Mouse (Mus musculus) intestine, embryonic 16.5 days (tissue): ENCODE measurements around the gene Ovol1. TPM values are rescaled to one million over a fixed set of nuclear protein-coding genes. Genes with fewer than 3 reads are reported as not detected.

Experiments
- ATAC-seq: fragments of 200-750 bp; cut with Nextera tagmentation; 2 replicates; pipeline ENCODE4 v1.8.0; 2017; ENCODE audit warnings: moderate TSS enrichment, moderate library complexity
- H3K27ac ChIP-seq: fragments of 300-500 bp; sonication (generic); 2 replicates; pipeline ENCODE4 v1.5.1; 2014; ENCODE audit warnings: mild to moderate bottlenecking, low read length
- H3K27me3 ChIP-seq: fragments of 300-500 bp; sonication (generic); replicated peaks from 2 replicates; pipeline ENCODE4 v1.6.1; 2014; ENCODE audit warnings: low read length, control low read depth, mixed read lengths; ENCODE audit not compliant: control insufficient read depth, insufficient read depth
- H3K36me3 ChIP-seq: fragments of 300-500 bp; sonication (generic); 2 replicates; pipeline ENCODE4 v1.6.1; 2014; ENCODE audit warnings: low read length, control low read depth; ENCODE audit not compliant: control insufficient read depth, insufficient read depth
- H3K4me1 ChIP-seq: fragments of 300-500 bp; sonication (generic); 2 replicates; pipeline ENCODE4 v1.6.1; 2014; ENCODE audit warnings: low read length, control low read depth, mixed read lengths; ENCODE audit not compliant: control insufficient read depth, insufficient read depth
- H3K4me2 ChIP-seq: fragments of 300-500 bp; sonication (generic); 2 replicates; pipeline ENCODE4 v1.6.1; 2014; ENCODE audit warnings: low read depth, low read length, control low read depth
- H3K4me3 ChIP-seq: fragments of 300-500 bp; sonication (generic); 2 replicates; pipeline ENCODE4 v1.5.1; 2014; ENCODE audit warnings: mild to moderate bottlenecking, low read length
- H3K9ac ChIP-seq: fragments of 300-500 bp; sonication (generic); 2 replicates; pipeline ENCODE4 v1.6.1; 2014; ENCODE audit warnings: low read depth, low read length
- H3K9me3 ChIP-seq: fragments of 300-500 bp; sonication (generic); 2 replicates; pipeline ENCODE4 v1.6.1; 2016; ENCODE audit warnings: low read length, control low read depth; ENCODE audit not compliant: control insufficient read depth
- WGBS: fragments of 180-500 bp; shearing (Covaris S2); extraction: QIAGEN DNeasy Blood & Tissue Kit; methylation state at CpG from one replicate; pipeline ENCODE4 v1.1.7; 2014; 5-methylcytosine and 5-hydroxymethylcytosine counted together
- polyA plus RNA-seq: library from polyadenylated mRNA; unstranded; fragments of >200 nt; fragmentation: Nextera tagmentation; extraction: Ambion mirVana; gene quantifications from 2 replicates; pipeline ENCODE4 v1.2.1, GENCODE M21; 2015

The Ovol1 gene
- polyA plus RNA-seq, 1 experiment from 2014 or later: 24.4 TPM

- H3K27me3 ChIP-seq: no peaks in the 10 kb centered on the region
- peak within 1 kb of the TSS; percentile 86 for H3K27ac ChIP-seq
- H3K4me1 ChIP-seq: peaks cover 21% of the 10 kb centered on the region
- peaks cover 22% of the 10 kb centered on the region for H3K36me3 ChIP-seq
- peak within 1 kb of the TSS; percentile 96 for H3K9ac ChIP-seq
- peak within 1 kb of the TSS; percentile 92 for H3K4me2 ChIP-seq
- H3K9me3 ChIP-seq: no peaks in the 10 kb centered on the region
- WGBS: under 1% methylated on average over 64 of the region's 64 CpGs
- peak; percentile 91 for ATAC-seq
- peak within 1 kb of the TSS; percentile 75 for H3K4me3 ChIP-seq
Measured at GRCm38 (mm10) chr19:5601752-5602541, 41.5 kb upstream of the Ovol1 start, which contains the start of gene Rnaseh2c. Gene Rnaseh2c (plus strand): TSS chr19:5601873.

GRCm38 (mm10) chr19:5599224-5599623, 38.8 kb upstream of the Ovol1 start:
- H3K9ac ChIP-seq: no peak overlapping the region
- H3K36me3 ChIP-seq: peaks cover 9% of the 10 kb centered on the region
- H3K9me3 ChIP-seq: no peaks in the 10 kb centered on the region
- H3K4me1 ChIP-seq: peaks cover 18% of the 10 kb centered on the region
- ATAC-seq: no peak
- H3K27ac ChIP-seq: no peak overlapping the region
- H3K4me2 ChIP-seq: no peak overlapping the region
- no peaks in the 10 kb centered on the region for H3K27me3 ChIP-seq
- whole genome bisulfite sequencing: 79% methylated on average over 4 of the region's 4 CpGs
- H3K4me3 ChIP-seq: no peak overlapping the region

- Histone ChIP-seq H3K9me3 (no peaks in the 10 kb centered on the region), H3K27ac (no peak overlapping the region), H3K36me3 (no peaks in the 10 kb centered on the region), H3K4me1 (no peaks in the 10 kb centered on the region), H3K9ac (no peak overlapping the region), H3K27me3 (no peaks in the 10 kb centered on the region), H3K4me3 (no peak overlapping the region), H3K4me2 (no peak overlapping the region)
- WGBS: 88% methylated on average over 6 of the region's 6 CpGs
- ATAC-seq: no peak
Measured at GRCm38 (mm10) chr19:5591888-5592287, 31.4 kb upstream of the Ovol1 start.

- ATAC-seq: no peak
- H3K9me3 ChIP-seq: no peaks in the 10 kb centered on the region
- H3K9ac ChIP-seq: no peak overlapping the region
- no peaks in the 10 kb centered on the region for H3K4me1 ChIP-seq
- no peak overlapping the region for H3K4me2 ChIP-seq
- no peaks in the 10 kb centered on the region for H3K36me3 ChIP-seq
- no peak overlapping the region for H3K27ac ChIP-seq
- WGBS: 76% methylated on average over 9 of the region's 9 CpGs
- H3K27me3 ChIP-seq: no peaks in the 10 kb centered on the region
- no peak overlapping the region for H3K4me3 ChIP-seq
Measured at GRCm38 (mm10) chr19:5589159-5589558, 28.7 kb upstream of the Ovol1 start.

- Histone ChIP-seq H3K4me2 (no peak overlapping the region), H3K4me3 (no peak overlapping the region), H3K9me3 (no peaks in the 10 kb centered on the region), H3K4me1 (no peaks in the 10 kb centered on the region), H3K36me3 (no peaks in the 10 kb centered on the region), H3K27ac (no peak overlapping the region), H3K9ac (no peak overlapping the region), H3K27me3 (no peaks in the 10 kb centered on the region)
- 74% methylated on average over 2 of the region's 2 CpGs for WGBS
- no peak for ATAC-seq
Measured at GRCm38 (mm10) chr19:5581995-5582394, 21.5 kb upstream of the Ovol1 start.

GRCm38 (mm10) chr19:5580776-5581175, 20.3 kb upstream of the Ovol1 start:
- ATAC-seq: no peak
- Histone ChIP-seq H3K36me3 (no peaks in the 10 kb centered on the region), H3K4me2 (no peak overlapping the region)

GRCm38 (mm10) chr19:5579971-5580370, 19.5 kb upstream of the Ovol1 start:
- H3K9me3 ChIP-seq: no peaks in the 10 kb centered on the region
- no peaks in the 10 kb centered on the region for H3K36me3 ChIP-seq
- H3K4me1 ChIP-seq: no peaks in the 10 kb centered on the region
- WGBS: 76% methylated on average over 4 of the region's 4 CpGs
- no peak overlapping the region for H3K9ac ChIP-seq
- ATAC-seq: no peak
- H3K4me2 ChIP-seq: no peak overlapping the region
- no peaks in the 10 kb centered on the region for H3K27me3 ChIP-seq
- H3K4me3 ChIP-seq: no peak overlapping the region
- H3K27ac ChIP-seq: no peak overlapping the region

More at GRCm38 (mm10) chr19:5580776-5581175, 20.3 kb upstream of the Ovol1 start:
- no peak overlapping the region for H3K27ac ChIP-seq
- H3K4me3 ChIP-seq: no peak overlapping the region
- H3K9me3 ChIP-seq: no peaks in the 10 kb centered on the region
- H3K9ac ChIP-seq: no peak overlapping the region
- WGBS: 89% methylated on average over 6 of the region's 6 CpGs
- no peaks in the 10 kb centered on the region for H3K4me1 ChIP-seq
- H3K27me3 ChIP-seq: no peaks in the 10 kb centered on the region

GRCm38 (mm10) chr19:5575336-5575735, 14.9 kb upstream of the Ovol1 start:
- no peak for ATAC-seq
- H3K9ac ChIP-seq: no peak overlapping the region
- H3K27me3 ChIP-seq: no peaks in the 10 kb centered on the region
- no peaks in the 10 kb centered on the region; the same call in 1 of the 2 replicates for H3K36me3 ChIP-seq
- H3K4me1 ChIP-seq: no peaks in the 10 kb centered on the region
- H3K27ac ChIP-seq: no peak overlapping the region
- H3K4me2 ChIP-seq: no peak overlapping the region
- no peak overlapping the region for H3K4me3 ChIP-seq
- 51% methylated on average over 1 of the region's 1 CpGs for WGBS
- H3K9me3 ChIP-seq: no peaks in the 10 kb centered on the region

- ATAC-seq: no peak
- no peaks in the 10 kb centered on the region for H3K9me3 ChIP-seq
- peaks cover 5% of the 10 kb centered on the region for H3K36me3 ChIP-seq
- WGBS: 84% methylated on average over 19 of the region's 19 CpGs
- H3K27me3 ChIP-seq: no peaks in the 10 kb centered on the region
- H3K4me2 ChIP-seq: no peak overlapping the region
- peak overlapping the region; percentile 14; the same call in 1 of the 2 replicates for H3K27ac ChIP-seq
- H3K9ac ChIP-seq: no peak overlapping the region
- peaks cover 16% of the 10 kb centered on the region for H3K4me1 ChIP-seq
- no peak overlapping the region for H3K4me3 ChIP-seq
Measured at GRCm38 (mm10) chr19:5572331-5573125, 12.1 kb upstream of the Ovol1 start.
